Comparison of ENCODE assay signal across 16 mouse cellular contexts in the genomic region with DNA sequence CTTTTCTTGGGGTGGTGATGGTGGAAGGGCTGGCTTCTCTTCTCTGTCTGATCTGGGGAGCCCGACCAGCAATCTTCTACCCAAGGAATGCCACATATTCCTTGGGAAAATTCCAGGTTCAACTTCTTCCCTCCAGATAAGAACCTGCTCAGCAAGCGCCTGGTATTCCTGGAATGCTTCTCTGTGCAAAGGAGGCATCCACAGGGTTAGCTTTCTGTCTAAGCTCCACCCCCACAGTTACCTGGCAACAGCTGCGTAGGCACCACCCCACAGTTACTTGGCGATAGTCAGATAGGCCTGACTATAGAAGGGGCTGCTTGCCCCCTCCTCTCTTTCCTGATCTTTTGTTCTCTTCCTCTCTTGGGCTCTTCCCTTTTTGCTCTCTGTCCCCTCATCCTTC. TPM values are rescaled to one million over a fixed set of nuclear protein-coding genes. Genes with fewer than 3 reads are reported as not detected.
DNase-seq lines count a peak whose midpoint lies in the region; ATAC-seq and TF ChIP-seq lines count a peak whose summit lies in the region.
"Had no signal": no experiment of that assay in that cellular context is flagged by ENCODE, and none has a peak within 500 bp of the region (broad histone marks: within the 10 kb centered on the region; RNA-seq: fewer than 3 reads in every experiment).

No protein-coding gene starts in this region.

- intact Hi-C loops in heart, postnatal 10 days (cut with DNase I): no loop called here

- H3K9ac ChIP-seq in heart, embryonic 12.5 days: no peak overlapping the region
- H3K9ac ChIP-seq in ES-Bruce4 (ENCODE audit: low read depth, poor library complexity, severe bottlenecking): no peak overlapping the region
- H3K9ac ChIP-seq in embryonic facial prominence, embryonic 14.5 days (ENCODE audit: low read depth, low read length): no peak overlapping the region
- H3K9ac ChIP-seq in midbrain, embryonic 13.5 days (replicated peaks): no peak overlapping the region
- no peak overlapping the region for H3K9ac ChIP-seq in neural tube, embryonic 15.5 days (replicated peaks)
- H3K9ac ChIP-seq: liver, embryonic 14.5 days had no signal

- no peaks in the 10 kb centered on the region for H3K27me3 ChIP-seq in heart, embryonic 12.5 days (replicated peaks)
- no peaks in the 10 kb centered on the region for H3K27me3 ChIP-seq in ES-Bruce4 (ENCODE audit: control insufficient read depth, insufficient read depth, low read length, poor library complexity, severe bottlenecking)
- 0 out of 2 replicates have a peak, but pooled peaks cover 3% of the 10 kb centered on the region for H3K27me3 ChIP-seq in embryonic facial prominence, embryonic 14.5 days (replicated peaks; ENCODE audit: control insufficient read depth, insufficient read depth, low read length)
- H3K27me3 ChIP-seq in midbrain, embryonic 13.5 days: peaks cover 36% of the 10 kb centered on the region
- H3K27me3 ChIP-seq in neural tube, embryonic 15.5 days (replicated peaks): peaks cover 8% of the 10 kb centered on the region; the same call in 1 of the 2 replicates

- TF ChIP-seq CTCF in ES-Bruce4 (IDR thresholded peaks at IDR 0.05; ENCODE audit: low read depth, low read length): no peak

- H3K36me3 ChIP-seq in heart, embryonic 12.5 days: peaks cover 4% of the 10 kb centered on the region; the same call in 1 of the 2 replicates
- H3K36me3 ChIP-seq in ES-Bruce4 (ENCODE audit: control insufficient read depth, insufficient read depth, low read length, poor library complexity, severe bottlenecking): 0 out of 2 replicates have a peak, but pooled peaks cover under 1% of the 10 kb centered on the region
- 0 out of 2 replicates have a peak, but pooled peaks cover 1% of the 10 kb centered on the region for H3K36me3 ChIP-seq in embryonic facial prominence, embryonic 14.5 days (ENCODE audit: control insufficient read depth, insufficient read depth, low read length)
- H3K36me3 ChIP-seq in midbrain, embryonic 13.5 days: no peaks in the 10 kb centered on the region
- 0 out of 2 replicates have a peak, but pooled peaks cover under 1% of the 10 kb centered on the region for H3K36me3 ChIP-seq in neural tube, embryonic 15.5 days

- DNase-seq in heart, postnatal 10 days: no peak
- DNase-seq in embryonic facial prominence, embryonic 14.5 days (ENCODE audit: low spot score): peak; percentile 42
- peak; percentile 46 for DNase-seq in lung, postnatal 10 days
- DNase-seq in thymus, postnatal 25 days: no peak
- DNase-seq: adrenal gland, postnatal 36 days; right cerebral cortex, postnatal 14 days had no signal

- H3K9me3 ChIP-seq in heart, embryonic 12.5 days (replicated peaks): no peaks in the 10 kb centered on the region
- no peaks in the 10 kb centered on the region for H3K9me3 ChIP-seq in ES-Bruce4 (replicated peaks; ENCODE audit: control insufficient read depth, insufficient read depth, low read length, poor library complexity, severe bottlenecking)
- no peaks in the 10 kb centered on the region for H3K9me3 ChIP-seq in embryonic facial prominence, embryonic 14.5 days (ENCODE audit: control insufficient read depth, low read length)
- H3K9me3 ChIP-seq in midbrain, embryonic 13.5 days: no peaks in the 10 kb centered on the region
- no peaks in the 10 kb centered on the region for H3K9me3 ChIP-seq in neural tube, embryonic 15.5 days (replicated peaks)
- H3K9me3 ChIP-seq: forebrain, embryonic 10.5 days had no signal

- no peak for TF ChIP-seq EP300 in ES-Bruce4 (IDR thresholded peaks at IDR 0.05; ENCODE audit: insufficient read depth, low read depth, low read length)

- H3K4me2 ChIP-seq in heart, embryonic 12.5 days: no peak overlapping the region
- H3K4me2 ChIP-seq in embryonic facial prominence, embryonic 14.5 days (ENCODE audit: low read depth, low read length): no peak overlapping the region
- no peak overlapping the region for H3K4me2 ChIP-seq in midbrain, embryonic 13.5 days (replicated peaks)
- no peak overlapping the region for H3K4me2 ChIP-seq in neural tube, embryonic 15.5 days

- ATAC-seq in heart, embryonic 12.5 days (ENCODE audit: insufficient number of reproducible peaks, low FRiP score): peak; percentile 67
- 0 out of 2 replicates have a peak, but pooled peaks have one; percentile 45 for ATAC-seq in embryonic facial prominence, embryonic 14.5 days (ENCODE audit: low read depth)
- no peak for ATAC-seq in midbrain, embryonic 13.5 days
- no peak for ATAC-seq in neural tube, embryonic 15.5 days (ENCODE audit: low FRiP score)

- 5% methylated on average over 4 of the region's 4 CpGs for WGBS in heart, embryonic 12.5 days
- 14% methylated on average over 4 of the region's 4 CpGs for WGBS in embryonic facial prominence, embryonic 14.5 days
- WGBS in midbrain, embryonic 13.5 days: 11% methylated on average over 4 of the region's 4 CpGs
- WGBS in neural tube, embryonic 15.5 days: 18% methylated on average over 4 of the region's 4 CpGs

- H3K4me3 ChIP-seq in heart, embryonic 12.5 days: no peak overlapping the region
- no peak overlapping the region for H3K4me3 ChIP-seq in ES-Bruce4 (ENCODE audit: low read depth, low read length)
- no peak overlapping the region for H3K4me3 ChIP-seq in embryonic facial prominence, embryonic 14.5 days (ENCODE audit: low read depth, low read length)
- H3K4me3 ChIP-seq in midbrain, embryonic 13.5 days (replicated peaks): no peak overlapping the region
- H3K4me3 ChIP-seq in neural tube, embryonic 15.5 days (replicated peaks): no peak overlapping the region
- H3K4me3 ChIP-seq: forebrain, embryonic 10.5 days had no signal

- H3K4me1 ChIP-seq in heart, embryonic 12.5 days (replicated peaks): peaks cover 15% of the 10 kb centered on the region
- H3K4me1 ChIP-seq in ES-Bruce4 (ENCODE audit: control insufficient read depth, insufficient read depth, low read length): no peaks in the 10 kb centered on the region
- peaks cover 8% of the 10 kb centered on the region; the same call in 1 of the 2 replicates for H3K4me1 ChIP-seq in embryonic facial prominence, embryonic 14.5 days (ENCODE audit: control insufficient read depth, insufficient read depth, low read length)
- H3K4me1 ChIP-seq in midbrain, embryonic 13.5 days (replicated peaks): peaks cover 13% of the 10 kb centered on the region
- H3K4me1 ChIP-seq in neural tube, embryonic 15.5 days: peaks cover 18% of the 10 kb centered on the region

- TF ChIP-seq POLR2A in ES-Bruce4 (IDR thresholded peaks at IDR 0.05; ENCODE audit: insufficient read depth, low read length): no peak

- no peak overlapping the region for H3K27ac ChIP-seq in heart, embryonic 12.5 days (ENCODE audit: poor library complexity, severe bottlenecking)
- peak overlapping the region; percentile 46; the same call in 1 of the 2 replicates for H3K27ac ChIP-seq in ES-Bruce4 (ENCODE audit: insufficient read depth, low read length)
- H3K27ac ChIP-seq in embryonic facial prominence, embryonic 14.5 days (replicated peaks; ENCODE audit: low read depth, low read length): no peak overlapping the region
- H3K27ac ChIP-seq in midbrain, embryonic 13.5 days: no peak overlapping the region
- H3K27ac ChIP-seq in neural tube, embryonic 15.5 days (replicated peaks): no peak overlapping the region
- H3K27ac ChIP-seq: forebrain, embryonic 10.5 days; liver, embryonic 14.5 days had no signal

RNA-seq across cellular contexts. Expression of a gene that starts 2.8 kb away (rescaled TPM):
- 26.8 and 28.1 TPM in 2 replicates for polyA plus RNA-seq in heart, embryonic 12.5 days (2016; fragmentation: Nextera tagmentation; extraction: Ambion mirVana)
- 10 to 100 TPM; 20.6 to 22.4 TPM for total RNA-seq in heart, postnatal 10 days (2021)
- polyA plus RNA-seq in ES-Bruce4 (2011; ENCODE audit: insufficient read depth, insufficient read length, low read depth, missing spikeins): 39.0 and 42.6 TPM in 2 replicates
- 14.1 and 14.9 TPM in 2 replicates for polyA plus RNA-seq in embryonic facial prominence, embryonic 14.5 days (2014; fragmentation: Nextera tagmentation; extraction: Ambion mirVana)
- polyA plus RNA-seq in midbrain, embryonic 13.5 days (2015; fragmentation: Nextera tagmentation; extraction: Ambion mirVana): 25.8 and 25.9 TPM in 2 replicates
- 25.7 TPM in 2 replicates for polyA plus RNA-seq in neural tube, embryonic 15.5 days (2015; fragmentation: Nextera tagmentation; extraction: Ambion mirVana)

RNA-seq across cellular contexts. Expression of a gene that starts 12.0 kb away (rescaled TPM):
- 2.3 and 2.4 TPM in 2 replicates for polyA plus RNA-seq in heart, embryonic 12.5 days (2016; fragmentation: Nextera tagmentation; extraction: Ambion mirVana)
- under 1 TPM; 0.57 to 0.77 TPM for total RNA-seq in heart, postnatal 10 days (2021)
- 0.55 TPM in 1 of 2 replicates, not detected in the other for polyA plus RNA-seq in ES-Bruce4 (2011; ENCODE audit: insufficient read depth, insufficient read length, low read depth, missing spikeins)
- 2.7 and 2.9 TPM in 2 replicates for polyA plus RNA-seq in embryonic facial prominence, embryonic 14.5 days (2014; fragmentation: Nextera tagmentation; extraction: Ambion mirVana)
- polyA plus RNA-seq in midbrain, embryonic 13.5 days (2015; fragmentation: Nextera tagmentation; extraction: Ambion mirVana): 3.8 and 4.1 TPM in 2 replicates
- 3.0 TPM in 2 replicates for polyA plus RNA-seq in neural tube, embryonic 15.5 days (2015; fragmentation: Nextera tagmentation; extraction: Ambion mirVana)
- polyA plus RNA-seq: large intestine, adult 2 months had no signal

RNA-seq across cellular contexts. Expression of a gene that starts 15.5 kb away (rescaled TPM):
- 2.2 and 3.1 TPM in 2 replicates for polyA plus RNA-seq in heart, embryonic 12.5 days (2016; fragmentation: Nextera tagmentation; extraction: Ambion mirVana)
- under 1 TPM; 0.36 to 0.89 TPM for total RNA-seq in heart, postnatal 10 days (2021)
- polyA plus RNA-seq in ES-Bruce4 (2011; ENCODE audit: insufficient read depth, insufficient read length, low read depth, missing spikeins): 3.4 and 3.6 TPM in 2 replicates
- polyA plus RNA-seq in embryonic facial prominence, embryonic 14.5 days (2014; fragmentation: Nextera tagmentation; extraction: Ambion mirVana): 2.3 and 2.5 TPM in 2 replicates
- 4.5 and 5.8 TPM in 2 replicates for polyA plus RNA-seq in midbrain, embryonic 13.5 days (2015; fragmentation: Nextera tagmentation; extraction: Ambion mirVana)
- polyA plus RNA-seq in neural tube, embryonic 15.5 days (2015; fragmentation: Nextera tagmentation; extraction: Ambion mirVana): 3.0 and 3.1 TPM in 2 replicates

RNA-seq across cellular contexts. Expression of a gene that starts 22.4 kb away (rescaled TPM):
- 1.7 and 2.1 TPM in 2 replicates for polyA plus RNA-seq in heart, embryonic 12.5 days (2016; fragmentation: Nextera tagmentation; extraction: Ambion mirVana)
- total RNA-seq in heart, postnatal 10 days (2021): 1 to 10 TPM; 1.7 to 2.4 TPM
- 0.58 and 0.59 TPM in 2 replicates for polyA plus RNA-seq in ES-Bruce4 (2011; ENCODE audit: insufficient read depth, insufficient read length, low read depth, missing spikeins)
- polyA plus RNA-seq in embryonic facial prominence, embryonic 14.5 days (2014; fragmentation: Nextera tagmentation; extraction: Ambion mirVana): 3.3 and 3.4 TPM in 2 replicates
- polyA plus RNA-seq in midbrain, embryonic 13.5 days (2015; fragmentation: Nextera tagmentation; extraction: Ambion mirVana): 9.4 and 9.5 TPM in 2 replicates
- 8.7 and 10.0 TPM in 2 replicates for polyA plus RNA-seq in neural tube, embryonic 15.5 days (2015; fragmentation: Nextera tagmentation; extraction: Ambion mirVana)

RNA-seq across cellular contexts. Expression of a gene that starts 22.9 kb away (rescaled TPM):
- not detected in 2 replicates for polyA plus RNA-seq in heart, embryonic 12.5 days (2016; fragmentation: Nextera tagmentation; extraction: Ambion mirVana)
- total RNA-seq in heart, postnatal 10 days (2021): not detected
- not detected in 2 replicates for polyA plus RNA-seq in ES-Bruce4 (2011; ENCODE audit: insufficient read depth, insufficient read length, low read depth, missing spikeins)
- not detected in 2 replicates for polyA plus RNA-seq in embryonic facial prominence, embryonic 14.5 days (2014; fragmentation: Nextera tagmentation; extraction: Ambion mirVana)
- polyA plus RNA-seq in midbrain, embryonic 13.5 days (2015; fragmentation: Nextera tagmentation; extraction: Ambion mirVana): 3.7 TPM in 1 of 2 replicates, not detected in the other
- polyA plus RNA-seq in neural tube, embryonic 15.5 days (2015; fragmentation: Nextera tagmentation; extraction: Ambion mirVana): not detected in 2 replicates
- total RNA-seq: adrenal gland, postnatal 36 days; left cerebral cortex, postnatal 25 days had no signal
- polyA plus RNA-seq: cortical plate, adult 2 months; heart, postnatal 0 days; large intestine, adult 2 months; liver, embryonic 14.5 days had no signal

Comparison
In these comparisons a context has a peak if more than half of its experiments do, and no peak if none do; other contexts are left out.
1. ATAC-seq: peak in heart, embryonic 12.5 days (single experiment) and embryonic facial prominence, embryonic 14.5 days (single experiment); none in midbrain, embryonic 13.5 days (single experiment) and neural tube, embryonic 15.5 days (single experiment).
2. DNase-seq: peak in embryonic facial prominence, embryonic 14.5 days (single experiment) and lung, postnatal 10 days (single experiment); none in heart, postnatal 10 days (0 of 2) and thymus, postnatal 25 days (single experiment).